Mouse (Mus musculus) liver, adult 2 months (tissue): ENCODE measurements around the gene I830077J02Rik.

ENCODE experiments used
- CTCF ChIP-seq: fragments of 200-500 bp; IDR thresholded peaks from 2 replicates; pipeline ENCODE4 v1.5.1; 2011; ENCODE audit warnings: low read depth, low read length, control low read depth
- POLR2A ChIP-seq: fragments of 200-500 bp; IDR thresholded peaks from 2 replicates; pipeline ENCODE4 v1.6.1; 2011; ENCODE audit warnings: low read length, control low read depth; ENCODE audit not compliant: insufficient read depth; ENCODE audit errors: extremely low read depth

DNA sequence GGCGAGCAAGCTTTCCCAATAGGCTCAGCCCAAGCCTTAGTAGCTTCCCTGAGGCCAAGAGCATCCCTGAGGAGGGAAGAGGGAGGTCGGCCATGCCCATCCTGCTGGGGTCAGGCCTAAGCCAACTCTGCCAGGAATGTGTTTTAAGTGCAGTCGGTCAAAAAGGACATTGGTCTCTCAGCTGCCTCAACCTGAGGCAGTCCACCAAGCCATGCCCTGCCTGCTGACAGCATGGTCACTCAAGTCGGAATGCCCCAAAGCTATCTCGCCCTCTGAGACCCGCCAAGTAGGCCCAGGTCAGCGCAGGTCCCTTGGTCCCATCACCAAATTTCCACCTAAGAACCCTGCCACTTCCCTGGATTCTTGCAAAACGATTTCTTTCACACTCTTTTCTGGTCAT lies 53.7 kb downstream of the I830077J02Rik start:
- no peak for TF ChIP-seq CTCF
- no peak for TF ChIP-seq POLR2A
